Mouse (Mus musculus) left cerebral cortex, adult 6 months (tissue): ENCODE data around the gene Gm7029. TPM values are rescaled to one million over a fixed set of nuclear protein-coding genes. Genes with fewer than 3 reads are reported as not detected.

Source experiments
- long read RNA-seq, 2 experiments: library from polyadenylated mRNA; unstranded; transcript quantifications; one replicate each; pipeline ENCODE4 v2.0.0; 2019 to 2020
- polyA plus RNA-seq: library from polyadenylated mRNA; unstranded; fragments of <200 nt; fragmentation: Nextera tagmentation; gene quantifications from 2 replicates; pipeline ENCODE4 v1.2.3, GENCODE M21; 2021

The Gm7029 gene
- polyA plus RNA-seq: not detected in 2 replicates
- long read RNA-seq, experiment 1: 0 reads
- long read RNA-seq, experiment 2: 0 reads

GRCm38 (mm10) chr17:33873537-33873936 is at the start of gene Gm7029:
Gm7029 (plus strand) TSS chr17:33873837.

DNA sequence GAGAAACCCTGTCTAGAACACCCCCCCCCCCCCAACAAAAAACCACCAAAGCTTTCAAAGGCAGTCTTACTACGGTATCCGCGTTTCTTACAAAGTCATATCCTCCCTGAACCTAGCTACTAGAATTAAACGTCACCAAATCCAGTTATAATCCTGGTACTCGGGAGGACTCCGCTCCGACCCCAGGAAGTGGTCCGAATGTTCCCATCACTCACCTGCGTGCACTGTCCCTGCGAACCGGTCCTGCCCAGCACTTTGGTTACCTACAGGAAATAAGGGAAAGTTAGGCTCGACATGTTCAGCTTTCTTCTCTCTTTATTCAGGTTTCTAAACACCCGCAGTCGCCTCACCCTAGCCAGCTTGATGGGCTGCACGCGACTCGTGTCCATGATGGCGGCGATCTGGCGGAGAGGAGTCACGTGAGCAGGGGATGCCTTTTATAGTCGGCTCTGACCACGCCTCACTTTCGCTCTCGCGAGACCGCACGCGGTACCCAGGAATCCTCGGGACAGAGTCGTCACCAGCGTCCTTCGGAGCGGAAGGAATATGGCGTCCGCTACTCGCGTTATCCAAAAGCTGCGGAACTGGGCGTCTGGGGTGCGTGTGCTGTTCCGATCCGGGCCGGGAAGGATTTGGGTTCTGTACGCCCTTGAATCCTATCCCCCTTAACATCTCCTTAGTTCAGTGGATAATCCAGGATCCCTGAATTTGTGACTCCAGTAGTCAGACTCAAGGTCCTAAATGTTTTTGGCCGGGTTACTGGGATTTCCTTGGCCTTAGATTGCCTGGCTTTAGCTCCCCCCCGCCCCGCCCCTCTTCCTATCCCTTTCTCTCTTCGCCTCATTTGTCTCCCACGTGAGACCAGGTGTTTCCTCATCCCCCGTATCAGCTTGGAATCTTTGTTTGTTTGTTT is 49.3 kb upstream of the Gm7029 start, which contains the start of the genes Rps28 and Ndufa7:
Gene Rps28 (minus strand): TSS at position 479 of the 913 bp plus-strand sequence.
Gene Ndufa7 (plus strand): TSS at position 489 of the 913 bp plus-strand sequence.

GRCm38 (mm10) chr17:33842966-33843795 is 30.5 kb upstream of the Gm7029 start, which contains the start of gene Cd320:
Cd320 (plus strand) TSS chr17:33843091.

GRCm38 (mm10) chr17:33890533-33891059 is 17.0 kb downstream of the Gm7029 start, which contains the start of gene Kifc1:
Kifc1 (minus strand) TSS chr17:33890661.

DNA sequence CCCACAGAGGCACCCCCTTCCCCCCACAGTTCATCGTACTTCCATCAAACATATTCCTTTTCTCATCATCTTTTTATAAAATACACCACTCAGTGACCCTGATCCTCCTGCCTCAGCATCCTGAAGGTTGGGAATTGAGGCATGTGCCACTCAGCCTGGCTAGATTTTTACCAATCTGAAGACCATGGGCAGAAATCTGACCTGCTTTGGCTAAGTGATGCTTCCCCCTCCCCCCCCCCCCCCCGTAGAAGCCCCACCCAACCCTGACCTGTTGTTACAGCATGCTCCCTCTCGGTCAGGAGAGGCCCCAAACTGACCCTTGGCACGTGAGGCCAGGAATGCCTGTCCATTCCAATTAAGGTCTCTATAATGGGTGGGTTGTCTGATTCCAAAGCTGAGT is 31.2 kb downstream of the Gm7029 start, which contains the start of gene Platr17:
Gene Platr17 (plus strand): TSS at position 301 of the 400 bp plus-strand sequence.

GRCm38 (mm10) chr17:33909077-33909868 is 35.6 kb downstream of the Gm7029 start, which contains the start of gene Daxx:
Daxx (plus strand) TSS chr17:33909414.

GRCm38 (mm10) chr17:33915671-33916250 is 42.1 kb downstream of the Gm7029 start, which contains the start of the genes Tapbp and Zbtb22:
Tapbp (plus strand) TSS chr17:33915899.
Zbtb22 (plus strand) TSS chr17:33915904.

Other genes with a start within 250 kb of the Gm7029 start
- 29.6 and 40.3 TPM in 2 replicates for gene Zfp414, start 244.7 kb upstream of the Gm7029 start, polyA plus RNA-seq
- gene Pram1, start 235.8 kb upstream of the Gm7029 start, polyA plus RNA-seq: not detected in 2 replicates
- 48.3 and 50.7 TPM in 2 replicates for gene Hnrnpm, start 187.0 kb upstream of the Gm7029 start, polyA plus RNA-seq
- gene March2, start 155.2 kb upstream of the Gm7029 start, polyA plus RNA-seq: 20.5 and 194 TPM in 2 replicates
- 640 and 662 TPM in 2 replicates for gene Rab11b, start 113.3 kb upstream of the Gm7029 start, polyA plus RNA-seq
- gene Angptl4, start 92.0 kb upstream of the Gm7029 start, polyA plus RNA-seq: 3.4 TPM in 2 replicates
- gene Kank3, start 63.3 kb upstream of the Gm7029 start, polyA plus RNA-seq: 18.2 and 19.7 TPM in 2 replicates
- gene Rps28, start 49.3 kb upstream of the Gm7029 start, polyA plus RNA-seq: 2,886 and 3,372 TPM in 2 replicates
- gene Ndufa7, start 49.3 kb upstream of the Gm7029 start, polyA plus RNA-seq: 1,006 and 1,076 TPM in 2 replicates
- gene Cd320, start 30.7 kb upstream of the Gm7029 start, polyA plus RNA-seq: 45.2 and 56.2 TPM in 2 replicates
- gene Kifc1, start 16.8 kb downstream of the Gm7029 start, polyA plus RNA-seq: 0.23 and 0.25 TPM in 2 replicates
- gene Platr17, start 31.3 kb downstream of the Gm7029 start, polyA plus RNA-seq: 1.5 and 2.0 TPM in 2 replicates
- 17.9 and 19.4 TPM in 2 replicates for gene Daxx, start 35.6 kb downstream of the Gm7029 start, polyA plus RNA-seq
- gene Tapbp, start 42.1 kb downstream of the Gm7029 start, polyA plus RNA-seq: 27.8 and 29.4 TPM in 2 replicates
- 4.8 and 8.5 TPM in 2 replicates for gene Zbtb22, start 42.1 kb downstream of the Gm7029 start, polyA plus RNA-seq
- 7.1 and 7.2 TPM in 2 replicates for gene Rgl2, start 55.7 kb downstream of the Gm7029 start, polyA plus RNA-seq
- gene Pfdn6, start 66.5 kb downstream of the Gm7029 start, polyA plus RNA-seq: 117 and 123 TPM in 2 replicates
- gene Wdr46, start 66.8 kb downstream of the Gm7029 start, polyA plus RNA-seq: 4.5 and 4.8 TPM in 2 replicates
- gene B3galt4, start 77.7 kb downstream of the Gm7029 start, polyA plus RNA-seq: 4.3 and 5.6 TPM in 2 replicates
- 41.5 and 54.7 TPM in 2 replicates for gene Vps52, start 82.0 kb downstream of the Gm7029 start, polyA plus RNA-seq
- 906 and 922 TPM in 2 replicates for gene Rps18, start 82.2 kb downstream of the Gm7029 start, polyA plus RNA-seq
- gene H2-K1, start 126.5 kb downstream of the Gm7029 start, polyA plus RNA-seq: 29.6 and 37.7 TPM in 2 replicates
- gene Ring1, start 150.8 kb downstream of the Gm7029 start, polyA plus RNA-seq: 3.4 and 12.5 TPM in 2 replicates
- gene H2-Ke6, start 154.2 kb downstream of the Gm7029 start, polyA plus RNA-seq: 25.9 and 48.5 TPM in 2 replicates
- gene Slc39a7, start 157.8 kb downstream of the Gm7029 start, polyA plus RNA-seq: 66.0 and 69.8 TPM in 2 replicates
- 12.9 and 32.8 TPM in 2 replicates for gene Rxrb, start 158.0 kb downstream of the Gm7029 start, polyA plus RNA-seq
- 0.48 and 0.55 TPM in 2 replicates for gene Col11a2, start 165.6 kb downstream of the Gm7029 start, polyA plus RNA-seq
- 1.2 and 1.6 TPM in 2 replicates for gene H2-Oa, start 218.5 kb downstream of the Gm7029 start, polyA plus RNA-seq
- 32.1 and 36.6 TPM in 2 replicates for gene H2-DMa, start 245.7 kb downstream of the Gm7029 start, polyA plus RNA-seq
- 42.2 and 74.5 TPM in 2 replicates for gene Brd2, start 248.8 kb downstream of the Gm7029 start, polyA plus RNA-seq